Mouse (Mus musculus) MEL (cell line): ENCODE results near the gene Dnm2.

Experiments
- CTCF ChIP-seq, 3 experiments: IDR thresholded peaks in 2 of 3; conservative IDR thresholded peaks in 1 of 3; 2 replicates each; pipeline ENCODE4 v1.5.1; 2011 to 2012; ENCODE audit warnings: low read length in 3 of 3, low read depth in 2 of 3, mild to moderate bottlenecking in 2 of 3, improper control_type of control experiment in 1 of 3, inconsistent platforms in 1 of 3, mixed read lengths in 1 of 3, moderate library complexity in 1 of 3; ENCODE audit not compliant: control insufficient read depth in 1 of 3, insufficient read depth in 1 of 3, poor library complexity in 1 of 3, severe bottlenecking in 1 of 3
- E2F4 ChIP-seq: IDR thresholded peaks from 2 replicates; pipeline ENCODE4 v1.6.1; 2011; ENCODE audit warnings: low read depth, low read length, improper control_type of control experiment, borderline replicate concordance
- MXI1 ChIP-seq: IDR thresholded peaks from 2 replicates; pipeline ENCODE4 v1.6.1; 2011; ENCODE audit warnings: mild to moderate bottlenecking, low read depth, low read length, improper control_type of control experiment
- NRF1 ChIP-seq: IDR thresholded peaks from 2 replicates; pipeline ENCODE4 v1.6.1; 2014; ENCODE audit warnings: low read depth, mild to moderate bottlenecking, inconsistent platforms, low read length, improper control_type of control experiment, moderate library complexity; ENCODE audit not compliant: poor library complexity, insufficient read depth, severe bottlenecking
- POLR2A ChIP-seq, 2 experiments: IDR thresholded peaks; 2 replicates each; pipeline ENCODE4 v1.6.1; 2011 to 2012; ENCODE audit warnings: low read length in 2 of 2, mild to moderate bottlenecking in 2 of 2, control low read depth in 1 of 2, improper control_type of control experiment in 1 of 2, low read depth in 1 of 2, moderate library complexity in 1 of 2; ENCODE audit not compliant: control insufficient read depth in 1 of 2, insufficient read depth in 1 of 2, poor library complexity in 1 of 2
- ZNF384 ChIP-seq: IDR thresholded peaks from 2 replicates; pipeline ENCODE4 v1.6.1; 2012; ENCODE audit warnings: low read depth, mild to moderate bottlenecking, inconsistent platforms, low read length, improper control_type of control experiment

GRCm38 (mm10) chr9:21411669-21412550 lies 12.8 kb upstream of the Dnm2 start, which contains the start of gene Qtrt1:
- no peak for TF ChIP-seq E2F4
- no peak for TF ChIP-seq CTCF (IDR thresholded peaks at IDR 0.05 in 2 of 3, conservative IDR thresholded peaks at IDR 0.05 in 1 of 3; ENCODE audit: control insufficient read depth in 1 of 3, insufficient read depth in 1 of 3, low read depth in 2 of 3, low read length in 3 of 3, poor library complexity in 1 of 3, severe bottlenecking in 1 of 3)
- TF ChIP-seq ZNF384, result no peak
- TF ChIP-seq POLR2A (IDR thresholded peaks at IDR 0.05; ENCODE audit: control insufficient read depth in 1 of 2, insufficient read depth in 1 of 2, low read depth in 1 of 2, low read length in 2 of 2, poor library complexity in 1 of 2), result peak in 1 of 2 experiments; percentile 90; a peak in 2 of 4 replicates
- TF ChIP-seq MXI1, result no peak
- TF ChIP-seq NRF1, result no peak
